Mouse (Mus musculus) heart, embryonic 12.5 days (tissue): ENCODE data around the gene Vmn1r113. TPM values are rescaled to one million over a fixed set of nuclear protein-coding genes. Genes with fewer than 3 reads are reported as not detected.
"Not testable (repeated sequence)": the region's sequence is repeated elsewhere in the genome, so short reads cannot be mapped to it uniquely, and the experiment has no call there.

Source experiments
- ATAC-seq: fragments of 200-750 bp; cut with Nextera tagmentation; 2 replicates; pipeline ENCODE4 v1.8.0; 2017; ENCODE audit warnings: moderate TSS enrichment, moderate library complexity; ENCODE audit not compliant: insufficient number of reproducible peaks, low FRiP score
- H3K27ac ChIP-seq: fragments of 300-500 bp; sonication (generic); 2 replicates; pipeline ENCODE4 v1.5.1; 2016; ENCODE audit warnings: mild to moderate bottlenecking, moderate library complexity; ENCODE audit not compliant: poor library complexity, severe bottlenecking
- H3K27me3 ChIP-seq: fragments of 300-500 bp; sonication (generic); replicated peaks from 2 replicates; pipeline ENCODE4 v1.6.1; 2016; ENCODE audit warnings: mild to moderate bottlenecking, moderate library complexity
- H3K36me3 ChIP-seq: fragments of 300-500 bp; sonication (generic); 2 replicates; pipeline ENCODE4 v1.6.1; 2016; ENCODE audit warnings: mild to moderate bottlenecking, moderate library complexity
- H3K4me1 ChIP-seq: fragments of 300-500 bp; sonication (generic); replicated peaks from 2 replicates; pipeline ENCODE4 v1.6.1; 2016; ENCODE audit warnings: mild to moderate bottlenecking
- H3K4me2 ChIP-seq: fragments of 300-500 bp; sonication (generic); 2 replicates; pipeline ENCODE4 v1.6.1; 2016; ENCODE audit warnings: mild to moderate bottlenecking, moderate library complexity
- H3K4me3 ChIP-seq: fragments of 300-500 bp; sonication (generic); 2 replicates; pipeline ENCODE4 v1.5.1; 2016; ENCODE audit warnings: mild to moderate bottlenecking
- H3K9ac ChIP-seq: fragments of 300-500 bp; sonication (generic); 2 replicates; pipeline ENCODE4 v1.6.1; 2016; ENCODE audit warnings: mild to moderate bottlenecking, moderate library complexity
- H3K9me3 ChIP-seq: fragments of 300-500 bp; sonication (generic); replicated peaks from 2 replicates; pipeline ENCODE4 v1.6.1; 2016; ENCODE audit warnings: mild to moderate bottlenecking, moderate library complexity
- WGBS: fragments of 180-500 bp; shearing (Covaris S2); methylation state at CpG from one replicate; pipeline ENCODE4 v1.1.7; 2016; 5-methylcytosine and 5-hydroxymethylcytosine counted together
- polyA plus RNA-seq: library from polyadenylated mRNA; unstranded; fragments of >200 nt; fragmentation: Nextera tagmentation; extraction: Ambion mirVana; gene quantifications from 2 replicates; pipeline ENCODE4 v1.2.1, GENCODE M21; 2016

Vmn1r113 gene
- polyA plus RNA-seq, result not detected in 2 replicates

GRCm38 (mm10) chr7:20786985-20787384, at the start of gene Vmn1r113:
Gene Vmn1r113, plus strand, starts transcription at chr7:20787285.
- ATAC-seq, H3K4me3 ChIP-seq, H3K36me3 ChIP-seq, H3K4me1 ChIP-seq, H3K27ac ChIP-seq, H3K9ac ChIP-seq, H3K27me3 ChIP-seq, H3K9me3 ChIP-seq, H3K4me2 ChIP-seq: not testable (repeated sequence)
- 73% methylated on average over 2 of the region's 2 CpGs for WGBS

GRCm38 (mm10) chr7:20770885-20771284, 16.2 kb upstream of the Vmn1r113 start, which contains the start of gene Vmn1r112:
Gene Vmn1r112, plus strand, starts transcription at chr7:20771185.
- H3K4me2 ChIP-seq, H3K9me3 ChIP-seq, ATAC-seq, H3K9ac ChIP-seq, H3K4me1 ChIP-seq, H3K36me3 ChIP-seq, H3K4me3 ChIP-seq, H3K27ac ChIP-seq, H3K27me3 ChIP-seq: not testable (repeated sequence)
- no CpG with 5 or more reads among the region's 3 CpGs for WGBS

DNA sequence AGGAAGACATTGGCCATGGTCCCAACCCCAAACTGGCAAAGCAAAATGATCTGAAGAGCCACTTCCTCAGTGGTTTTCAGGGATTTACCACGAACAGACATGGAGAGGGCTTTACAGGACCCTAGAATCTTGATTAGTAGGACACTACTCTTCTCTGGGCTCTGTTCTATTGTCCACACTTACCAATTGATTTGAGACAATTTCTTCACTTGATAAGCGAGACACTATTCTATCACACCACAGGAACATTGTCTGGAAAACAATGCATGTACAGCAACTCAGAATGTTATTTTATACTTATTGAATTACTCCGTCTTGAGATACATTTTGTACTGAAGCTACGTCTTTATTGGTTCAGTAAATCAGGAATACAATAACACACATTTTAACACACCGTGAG, 25.0 kb downstream of the Vmn1r113 start, which contains the start of gene Vmn1r114:
TSS of gene Vmn1r114 (minus strand) at position 101 of the 400 bp plus-strand sequence.
- H3K4me3 ChIP-seq, H3K27me3 ChIP-seq, H3K36me3 ChIP-seq, H3K9ac ChIP-seq, ATAC-seq, H3K9me3 ChIP-seq, H3K4me2 ChIP-seq, H3K27ac ChIP-seq, H3K4me1 ChIP-seq: not testable (repeated sequence)
- no CpG with 5 or more reads among the region's 5 CpGs for WGBS

Other genes starting within 250 kb of the Vmn1r113 start
- gene Gm5726, start 241.5 kb upstream of the Vmn1r113 start, polyA plus RNA-seq, result not detected in 2 replicates
- gene Gm4141, start 211.0 kb upstream of the Vmn1r113 start, polyA plus RNA-seq, result not detected in 2 replicates
- gene Gm4513, start 188.3 kb upstream of the Vmn1r113 start, polyA plus RNA-seq, result not detected in 2 replicates
- not detected in 2 replicates for gene Vmn1r107, start 118.4 kb upstream of the Vmn1r113 start, polyA plus RNA-seq
- not detected in 2 replicates for gene Vmn1r111, start 84.1 kb upstream of the Vmn1r113 start, polyA plus RNA-seq
- gene Gm10668, start 56.7 kb upstream of the Vmn1r113 start, polyA plus RNA-seq, result not detected in 2 replicates
- not detected in 2 replicates for gene Vmn1r112, start 16.1 kb upstream of the Vmn1r113 start, polyA plus RNA-seq
- gene Vmn1r114, start 24.9 kb downstream of the Vmn1r113 start, polyA plus RNA-seq, result not detected in 2 replicates
- gene Vmn1r115, start 57.7 kb downstream of the Vmn1r113 start, polyA plus RNA-seq, result not detected in 2 replicates
- not detected in 2 replicates for gene Vmn1r116, start 85.0 kb downstream of the Vmn1r113 start, polyA plus RNA-seq
- not detected in 2 replicates for gene Vmn1r117, start 96.8 kb downstream of the Vmn1r113 start, polyA plus RNA-seq
- gene Vmn1r118, start 125.1 kb downstream of the Vmn1r113 start, polyA plus RNA-seq, result not detected in 2 replicates
- not detected in 2 replicates for gene Vmn1r119, start 225.2 kb downstream of the Vmn1r113 start, polyA plus RNA-seq